Mouse (Mus musculus) embryonic facial prominence, embryonic 11.5 days (tissue): ENCODE measurements around the gene Rtn1. TPM values are rescaled to one million over a fixed set of nuclear protein-coding genes. Genes with fewer than 3 reads are reported as not detected.
A peak's percentile ranks its signal among the peaks of the same experiment; 100 is the strongest.

Experiments used
- ATAC-seq: fragments of 200-750 bp; cut with Nextera tagmentation; replicated peaks from 2 replicates; pipeline ENCODE4 v1.8.0; 2017; ENCODE audit warnings: low read depth; ENCODE audit not compliant: insufficient number of reproducible peaks, low FRiP score, low TSS enrichment
- DNase-seq: peaks from one replicate; pipeline ENCODE4 v3.0.0-alpha.2; 2015; ENCODE audit warnings: low spot score
- H3K27ac ChIP-seq: fragments of 300-500 bp; sonication (generic); replicated peaks from 2 replicates; pipeline ENCODE4 v1.5.1; 2014; ENCODE audit warnings: mild to moderate bottlenecking, low read depth, low read length, control low read depth
- H3K27me3 ChIP-seq: fragments of 300-500 bp; sonication (generic); 2 replicates; pipeline ENCODE4 v1.6.1; 2014; ENCODE audit warnings: mild to moderate bottlenecking, low read length, moderate library complexity, mixed read lengths; ENCODE audit not compliant: control insufficient read depth, insufficient read depth
- H3K36me3 ChIP-seq: fragments of 300-500 bp; sonication (generic); replicated peaks from 2 replicates; pipeline ENCODE4 v1.6.1; 2014; ENCODE audit warnings: low read depth, mild to moderate bottlenecking, low read length, moderate library complexity, mixed read lengths; ENCODE audit not compliant: control insufficient read depth, insufficient read depth
- H3K4me1 ChIP-seq: fragments of 300-500 bp; sonication (generic); 2 replicates; pipeline ENCODE4 v1.6.1; 2014; ENCODE audit warnings: low read length, mixed read lengths; ENCODE audit not compliant: control insufficient read depth, insufficient read depth
- H3K4me2 ChIP-seq: fragments of 300-500 bp; sonication (generic); 2 replicates; pipeline ENCODE4 v1.6.1; 2014; ENCODE audit warnings: low read depth, mild to moderate bottlenecking, control low read depth, low read length, moderate library complexity
- H3K4me3 ChIP-seq: fragments of 300-500 bp; sonication (generic); 2 replicates; pipeline ENCODE4 v1.5.1; 2014; ENCODE audit warnings: low read depth, low read length, control low read depth
- H3K9ac ChIP-seq: fragments of 300-500 bp; sonication (generic); replicated peaks from 2 replicates; pipeline ENCODE4 v1.6.1; 2014; ENCODE audit warnings: mild to moderate bottlenecking, control low read depth, low read length
- H3K9me3 ChIP-seq: fragments of 300-500 bp; sonication (generic); replicated peaks from 2 replicates; pipeline ENCODE4 v1.6.1; 2016; ENCODE audit warnings: mild to moderate bottlenecking, low read length, inconsistent platforms, mixed read lengths; ENCODE audit not compliant: control insufficient read depth
- WGBS: fragments of 180-500 bp; shearing (Covaris S2); extraction: QIAGEN DNeasy Blood & Tissue Kit; methylation state at CpG from one replicate; pipeline ENCODE4 v1.1.7; 2014; 5-methylcytosine and 5-hydroxymethylcytosine counted together
- polyA plus RNA-seq: library from polyadenylated mRNA; unstranded; fragments of >200 nt; fragmentation: Nextera tagmentation; extraction: Ambion mirVana; gene quantifications from 2 replicates; pipeline ENCODE4 v1.2.1, GENCODE M21; 2014

The Rtn1 gene
- polyA plus RNA-seq, 1 experiment from 2014 or later: 79.0 TPM

- Histone ChIP-seq H3K36me3 (no peaks in the 10 kb centered on the region; the same call in 1 of the 2 replicates), H3K27me3 (no peaks in the 10 kb centered on the region), H3K4me2 (no peak overlapping the region), H3K4me1 (no peaks in the 10 kb centered on the region), H3K4me3 (no peak overlapping the region), H3K27ac (no peak overlapping the region), H3K9ac (no peak overlapping the region), H3K9me3 (no peaks in the 10 kb centered on the region)
- ATAC-seq (no peak), DNase-seq (no peak)
- 92% methylated on average over 16 of the region's 16 CpGs for WGBS
These were observed 185.2 kb downstream of the Rtn1 start for GRCm38 (mm10) chr12:72223557-72224102.

- Histone ChIP-seq H3K27ac (no peak overlapping the region), H3K4me1 (no peaks in the 10 kb centered on the region), H3K36me3 (no peaks in the 10 kb centered on the region; the same call in 1 of the 2 replicates), H3K9ac (no peak overlapping the region), H3K4me2 (no peak overlapping the region), H3K27me3 (no peaks in the 10 kb centered on the region), H3K4me3 (no peak overlapping the region), H3K9me3 (no peaks in the 10 kb centered on the region)
- no peak for ATAC-seq
- WGBS: 55% methylated on average over 5 of the region's 5 CpGs
- no peak for DNase-seq
These were observed 195.3 kb downstream of the Rtn1 start for GRCm38 (mm10) chr12:72213554-72213953.

- Histone ChIP-seq H3K4me3 (no peak overlapping the region), H3K9me3 (no peaks in the 10 kb centered on the region), H3K4me2 (no peak overlapping the region), H3K4me1 (no peaks in the 10 kb centered on the region), H3K27me3 (no peaks in the 10 kb centered on the region), H3K36me3 (no peaks in the 10 kb centered on the region), H3K27ac (no peak overlapping the region), H3K9ac (no peak overlapping the region)
- 95% methylated on average over 3 of the region's 3 CpGs for WGBS
- no peak for ATAC-seq
- DNase-seq: no peak
These were observed 208.0 kb downstream of the Rtn1 start for GRCm38 (mm10) chr12:72200828-72201227.

GRCm38 (mm10) chr12:72197925-72198486 lies 210.8 kb downstream of the Rtn1 start:
- DNase-seq (peak; percentile 53), ATAC-seq (peak; percentile 62; the same call in 1 of the 2 replicates)
- Histone ChIP-seq H3K27ac (no peak overlapping the region), H3K4me1 (no peaks in the 10 kb centered on the region), H3K36me3 (no peaks in the 10 kb centered on the region), H3K4me2 (peak overlapping the region; percentile 24; the same call in 1 of the 2 replicates), H3K27me3 (no peaks in the 10 kb centered on the region), H3K9me3 (no peaks in the 10 kb centered on the region), H3K9ac (no peak overlapping the region), H3K4me3 (no peak overlapping the region)
- 27% methylated on average over 18 of the region's 18 CpGs for whole genome bisulfite sequencing

GRCm38 (mm10) chr12:72197434-72197833 lies 211.4 kb downstream of the Rtn1 start:
- 58% methylated on average over 7 of the region's 7 CpGs for WGBS
- Histone ChIP-seq H3K4me1 (no peaks in the 10 kb centered on the region), H3K27me3 (no peaks in the 10 kb centered on the region), H3K9me3 (no peaks in the 10 kb centered on the region), H3K27ac (no peak overlapping the region), H3K4me3 (no peak overlapping the region), H3K9ac (no peak overlapping the region), H3K36me3 (no peaks in the 10 kb centered on the region), H3K4me2 (no peak overlapping the region)
- no peak for ATAC-seq
- DNase-seq: no peak

- Histone ChIP-seq H3K9me3 (no peaks in the 10 kb centered on the region), H3K4me1 (no peaks in the 10 kb centered on the region), H3K27me3 (no peaks in the 10 kb centered on the region), H3K27ac (no peak within 1 kb of the TSS), H3K4me3 (no peak within 1 kb of the TSS), H3K4me2 (no peak within 1 kb of the TSS), H3K36me3 (no peaks in the 10 kb centered on the region), H3K9ac (no peak within 1 kb of the TSS)
- DNase-seq: no peak
- WGBS: 81% methylated on average over 12 of the region's 12 CpGs
- ATAC-seq: no peak
These were observed 223.9 kb downstream of the Rtn1 start, which contains the start of gene Ccdc175 for GRCm38 (mm10) chr12:72184929-72185328. Gene Ccdc175, minus strand, starts transcription at chr12:72185029.

- H3K4me1 ChIP-seq: no peaks in the 10 kb centered on the region
- H3K9ac ChIP-seq: no peak overlapping the region
- no peak overlapping the region for H3K4me3 ChIP-seq
- no peak for ATAC-seq
- WGBS: 77% methylated on average over 4 of the region's 4 CpGs
- no peaks in the 10 kb centered on the region for H3K36me3 ChIP-seq
- H3K9me3 ChIP-seq: no peaks in the 10 kb centered on the region
- no peak for DNase-seq
- no peak overlapping the region for H3K27ac ChIP-seq
- H3K4me2 ChIP-seq: no peak overlapping the region
- H3K27me3 ChIP-seq: no peaks in the 10 kb centered on the region
These were observed 229.3 kb downstream of the Rtn1 start for GRCm38 (mm10) chr12:72179561-72179960.

GRCm38 (mm10) chr12:72178322-72178721 lies 230.5 kb downstream of the Rtn1 start:
- Histone ChIP-seq H3K27me3 (no peaks in the 10 kb centered on the region), H3K4me2 (no peak overlapping the region), H3K4me1 (no peaks in the 10 kb centered on the region), H3K9ac (no peak overlapping the region), H3K36me3 (no peaks in the 10 kb centered on the region), H3K27ac (no peak overlapping the region), H3K4me3 (no peak overlapping the region), H3K9me3 (no peaks in the 10 kb centered on the region)
- ATAC-seq (no peak), DNase-seq (no peak)
- 89% methylated on average over 3 of the region's 3 CpGs for whole genome bisulfite sequencing
